Mouse (Mus musculus): ENCODE data around the gene Rbfox1. TPM values are rescaled to one million over a fixed set of nuclear protein-coding genes. Genes with fewer than 3 reads are reported as not detected.

Rbfox1 gene
- polyA plus RNA-seq, 1 experiment from 2014 or later = 1.9 TPM

DNA sequence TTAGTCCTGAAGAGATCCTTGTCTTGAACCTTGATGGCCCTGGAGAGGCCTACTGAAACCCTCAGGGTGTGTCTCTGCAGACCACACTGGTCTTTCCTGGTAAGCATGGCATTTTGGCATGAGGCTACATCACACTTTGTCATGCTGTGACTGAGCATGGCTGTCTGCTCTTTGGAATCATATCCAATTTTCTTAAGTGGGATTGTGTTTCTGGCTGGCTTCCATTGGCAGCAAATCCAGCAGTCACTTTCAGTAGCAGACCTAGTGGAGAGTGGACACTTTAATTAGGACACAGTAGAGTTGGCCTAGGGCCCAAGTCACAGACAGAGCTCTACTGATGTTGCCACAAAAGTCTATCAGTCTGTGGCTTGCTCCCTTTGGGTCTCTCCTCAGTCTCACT, 1100.9 kb downstream of the Rbfox1 start:
- DNase-seq (ENCODE audit: low spot score) = no peak

DNA sequence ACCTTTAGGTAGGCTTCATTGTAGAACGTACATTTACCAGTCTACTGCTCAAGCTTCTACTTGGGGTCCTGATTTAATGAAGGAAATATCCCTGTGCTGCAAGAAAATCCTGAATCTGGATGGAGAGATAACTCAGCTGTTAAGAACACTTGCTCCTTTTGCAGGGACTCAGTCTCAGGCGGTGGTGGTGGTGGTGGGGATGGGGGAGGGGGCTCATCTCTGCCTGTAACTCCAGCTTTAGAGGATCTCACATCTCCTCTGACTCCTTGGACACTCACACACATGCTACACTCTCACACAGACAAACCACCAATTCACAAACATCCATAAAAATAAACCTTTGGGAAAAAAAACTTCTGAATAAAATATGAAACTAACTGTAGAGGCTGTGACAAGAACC, 1101.3 kb downstream of the Rbfox1 start:
- H3K36me3 ChIP-seq (ENCODE audit: control insufficient read depth, insufficient read depth, low read length) = no peaks in the 10 kb centered on the region
- TF ChIP-seq EP300 (optimal IDR thresholded peaks at IDR 0.05) (no peak), CTCF (IDR thresholded peaks at IDR 0.05; ENCODE audit: low read depth) (no peak)
- no peak overlapping the region for H3K4me3 ChIP-seq (ENCODE audit: low read depth, low read length)
- no peaks in the 10 kb centered on the region for H3K4me1 ChIP-seq (replicated peaks; ENCODE audit: control insufficient read depth, insufficient read depth)
- DNase-seq (ENCODE audit: low spot score) (no peak), ATAC-seq (ENCODE audit: low FRiP score, low TSS enrichment) (no peak)
- H3K27ac ChIP-seq (replicated peaks) = no peak overlapping the region
- H3K27me3 ChIP-seq (ENCODE audit: control insufficient read depth, insufficient read depth, low read length) = no peaks in the 10 kb centered on the region
- H3K9me3 ChIP-seq (ENCODE audit: control insufficient read depth, low read length) = no peaks in the 10 kb centered on the region
- WGBS = 59% methylated on average over 2 of the region's 2 CpGs
- no peak overlapping the region for H3K4me2 ChIP-seq (replicated peaks; ENCODE audit: low read depth)
- H3K9ac ChIP-seq (ENCODE audit: low read length) = no peak overlapping the region

More for the DNA sequence above, 1100.9 kb downstream of the Rbfox1 start:
- Histone ChIP-seq H3K4me1 (replicated peaks; ENCODE audit: control insufficient read depth, insufficient read depth) (no peaks in the 10 kb centered on the region), H3K36me3 (ENCODE audit: control insufficient read depth, insufficient read depth, low read length) (no peaks in the 10 kb centered on the region), H3K27me3 (ENCODE audit: control insufficient read depth, insufficient read depth, low read length) (no peaks in the 10 kb centered on the region), H3K27ac (replicated peaks) (no peak overlapping the region), H3K4me2 (replicated peaks; ENCODE audit: low read depth) (no peak overlapping the region), H3K4me3 (ENCODE audit: low read depth, low read length) (no peak overlapping the region), H3K9ac (ENCODE audit: low read length) (no peak overlapping the region), H3K9me3 (ENCODE audit: control insufficient read depth, low read length) (no peaks in the 10 kb centered on the region)
- no peak for TF ChIP-seq EP300 (optimal IDR thresholded peaks at IDR 0.05)
- no peak for TF ChIP-seq CTCF (IDR thresholded peaks at IDR 0.05; ENCODE audit: low read depth)
- no peak for ATAC-seq (ENCODE audit: low FRiP score, low TSS enrichment)

DNA sequence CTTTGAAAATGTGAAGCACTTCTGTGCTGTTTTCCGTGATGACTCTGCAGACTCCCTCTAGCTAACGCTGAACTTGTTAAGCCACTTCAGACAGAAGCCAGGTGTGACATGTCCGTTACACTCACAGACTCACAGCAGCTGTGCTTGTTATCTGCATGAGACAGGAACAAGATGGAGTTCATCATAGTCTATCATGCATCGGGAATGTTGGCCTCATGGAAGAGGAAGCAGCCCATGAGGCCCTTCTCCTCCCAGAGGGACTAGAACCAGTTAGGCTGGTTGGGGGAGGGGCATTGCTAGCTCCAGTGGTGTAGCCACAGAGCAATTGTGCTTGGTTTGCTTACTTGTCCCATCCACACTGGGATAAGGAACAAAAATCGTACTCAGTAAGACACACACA, 1107.1 kb downstream of the Rbfox1 start:
- no peak for ATAC-seq (ENCODE audit: low FRiP score, low TSS enrichment)
- Histone ChIP-seq H3K4me2 (replicated peaks; ENCODE audit: low read depth) (no peak overlapping the region), H3K4me3 (ENCODE audit: low read depth, low read length) (no peak overlapping the region), H3K27me3 (ENCODE audit: control insufficient read depth, insufficient read depth, low read length) (no peaks in the 10 kb centered on the region), H3K9ac (ENCODE audit: low read length) (no peak overlapping the region), H3K4me1 (replicated peaks; ENCODE audit: control insufficient read depth, insufficient read depth) (no peaks in the 10 kb centered on the region), H3K9me3 (ENCODE audit: control insufficient read depth, low read length) (no peaks in the 10 kb centered on the region), H3K27ac (replicated peaks) (no peak overlapping the region), H3K36me3 (ENCODE audit: control insufficient read depth, insufficient read depth, low read length) (no peaks in the 10 kb centered on the region)
- TF ChIP-seq EP300 (optimal IDR thresholded peaks at IDR 0.05) (no peak), CTCF (IDR thresholded peaks at IDR 0.05; ENCODE audit: low read depth) (no peak)
- no peak for DNase-seq (ENCODE audit: low spot score)
- 46% methylated on average over 5 of the region's 5 CpGs for WGBS

DNA sequence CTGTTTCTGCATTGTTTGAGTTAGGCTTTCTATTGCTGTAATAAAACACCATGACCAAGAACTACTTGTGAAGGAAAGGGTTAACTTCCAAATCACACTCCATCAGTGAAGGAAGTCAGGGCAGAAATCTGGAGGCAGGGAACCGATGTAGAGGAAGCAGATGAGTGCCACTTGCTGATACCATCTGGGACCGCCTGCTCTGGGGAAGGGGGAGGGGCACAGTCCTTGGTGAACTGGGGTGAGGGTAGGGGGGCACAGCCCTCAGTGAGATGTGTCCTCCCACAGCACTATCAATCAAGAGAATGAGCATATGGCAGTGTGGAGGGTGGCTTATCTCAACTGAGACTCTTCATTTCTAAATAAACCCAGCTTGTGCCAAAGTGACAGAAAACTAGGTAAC, 1108.0 kb downstream of the Rbfox1 start:
- H3K36me3 ChIP-seq (ENCODE audit: control insufficient read depth, insufficient read depth, low read length) = no peaks in the 10 kb centered on the region
- H3K27ac ChIP-seq (replicated peaks) = no peak overlapping the region
- no peaks in the 10 kb centered on the region for H3K4me1 ChIP-seq (replicated peaks; ENCODE audit: control insufficient read depth, insufficient read depth)
- H3K9ac ChIP-seq (ENCODE audit: low read length) = no peak overlapping the region
- TF ChIP-seq CTCF (IDR thresholded peaks at IDR 0.05; ENCODE audit: low read depth) = no peak
- TF ChIP-seq EP300 (optimal IDR thresholded peaks at IDR 0.05) = no peak
- WGBS = 36% methylated on average over 2 of the region's 2 CpGs
- no peak overlapping the region for H3K4me3 ChIP-seq (ENCODE audit: low read depth, low read length)
- H3K4me2 ChIP-seq (replicated peaks; ENCODE audit: low read depth) = no peak overlapping the region
- H3K27me3 ChIP-seq (ENCODE audit: control insufficient read depth, insufficient read depth, low read length) = no peaks in the 10 kb centered on the region
- H3K9me3 ChIP-seq (ENCODE audit: control insufficient read depth, low read length) = no peaks in the 10 kb centered on the region
- ATAC-seq (ENCODE audit: low FRiP score, low TSS enrichment) = no peak
- DNase-seq (ENCODE audit: low spot score) = no peak

DNA sequence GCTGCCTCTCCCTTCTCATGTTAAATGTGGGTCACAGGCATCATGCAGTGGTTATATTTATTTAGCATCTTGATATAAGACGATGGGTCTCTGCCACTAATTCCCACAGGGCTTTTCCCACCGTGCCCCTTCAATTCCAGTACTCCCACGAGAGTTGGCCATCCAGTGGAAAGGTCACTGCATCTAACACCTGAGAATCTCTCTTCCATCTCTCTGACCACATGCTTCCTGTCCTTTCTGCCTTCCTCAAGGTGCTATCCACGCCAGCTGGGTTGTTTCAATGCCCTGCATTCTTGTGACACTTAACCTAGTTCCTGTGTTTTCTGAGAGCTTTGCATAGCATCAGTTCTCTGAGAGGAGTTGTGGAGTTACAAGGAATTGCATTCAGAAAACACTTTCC, 1112.0 kb downstream of the Rbfox1 start:
- Histone ChIP-seq H3K36me3 (ENCODE audit: control insufficient read depth, insufficient read depth, low read length) (no peaks in the 10 kb centered on the region), H3K27me3 (ENCODE audit: control insufficient read depth, insufficient read depth, low read length) (no peaks in the 10 kb centered on the region), H3K4me3 (ENCODE audit: low read depth, low read length) (no peak overlapping the region), H3K27ac (replicated peaks) (no peak overlapping the region), H3K4me1 (replicated peaks; ENCODE audit: control insufficient read depth, insufficient read depth) (no peaks in the 10 kb centered on the region), H3K9ac (ENCODE audit: low read length) (no peak overlapping the region), H3K4me2 (replicated peaks; ENCODE audit: low read depth) (no peak overlapping the region), H3K9me3 (ENCODE audit: control insufficient read depth, low read length) (no peaks in the 10 kb centered on the region)
- 44% methylated on average over 4 of the region's 4 CpGs for WGBS
- DNase-seq (ENCODE audit: low spot score) (no peak), ATAC-seq (ENCODE audit: low FRiP score, low TSS enrichment) (no peak)
- TF ChIP-seq CTCF (IDR thresholded peaks at IDR 0.05; ENCODE audit: low read depth) = no peak
- TF ChIP-seq EP300 (optimal IDR thresholded peaks at IDR 0.05) = no peak

DNA sequence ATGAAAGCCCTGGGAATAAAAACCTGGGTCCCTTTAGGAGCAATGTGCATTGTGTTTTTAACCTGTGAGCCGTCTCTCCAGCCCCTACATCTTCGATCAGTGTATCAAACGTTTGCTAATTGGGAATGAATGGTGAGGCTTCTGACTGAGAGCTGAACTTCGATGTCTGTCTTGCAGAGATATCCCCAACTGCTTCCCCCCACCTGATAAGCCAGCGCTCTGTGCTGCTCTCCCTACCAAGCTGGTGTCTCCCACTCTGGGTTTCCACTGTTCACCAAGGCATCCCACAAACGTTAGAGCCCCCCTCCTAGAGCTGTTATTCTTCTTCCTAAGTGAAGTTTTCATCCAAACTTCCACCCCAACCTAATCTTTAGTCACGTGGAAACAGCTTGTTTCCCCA, 1112.7 kb downstream of the Rbfox1 start:
- no peak for DNase-seq (ENCODE audit: low spot score)
- WGBS = 63% methylated on average over 7 of the region's 7 CpGs
- ATAC-seq (ENCODE audit: low FRiP score, low TSS enrichment) = no peak

More for the DNA sequence above, 1112.7 kb downstream of the Rbfox1 start:
- TF ChIP-seq CTCF (IDR thresholded peaks at IDR 0.05; ENCODE audit: low read depth) = no peak
- no peak for TF ChIP-seq EP300 (optimal IDR thresholded peaks at IDR 0.05)
- Histone ChIP-seq H3K27ac (replicated peaks) (no peak overlapping the region), H3K36me3 (ENCODE audit: control insufficient read depth, insufficient read depth, low read length) (no peaks in the 10 kb centered on the region), H3K4me3 (ENCODE audit: low read depth, low read length) (no peak overlapping the region), H3K27me3 (ENCODE audit: control insufficient read depth, insufficient read depth, low read length) (no peaks in the 10 kb centered on the region), H3K4me1 (replicated peaks; ENCODE audit: control insufficient read depth, insufficient read depth) (no peaks in the 10 kb centered on the region), H3K4me2 (replicated peaks; ENCODE audit: low read depth) (no peak overlapping the region), H3K9ac (ENCODE audit: low read length) (no peak overlapping the region), H3K9me3 (ENCODE audit: control insufficient read depth, low read length) (no peaks in the 10 kb centered on the region)
